Mouse (Mus musculus) liver, adult 2 months (tissue): ENCODE data around the gene Mtmr4.

ENCODE experiments used
- CTCF ChIP-seq: fragments of 200-500 bp; IDR thresholded peaks from 2 replicates; pipeline ENCODE4 v1.5.1; 2011; ENCODE audit warnings: low read depth, low read length, control low read depth
- POLR2A ChIP-seq: fragments of 200-500 bp; IDR thresholded peaks from 2 replicates; pipeline ENCODE4 v1.6.1; 2011; ENCODE audit warnings: low read length, control low read depth; ENCODE audit not compliant: insufficient read depth; ENCODE audit errors: extremely low read depth

DNA sequence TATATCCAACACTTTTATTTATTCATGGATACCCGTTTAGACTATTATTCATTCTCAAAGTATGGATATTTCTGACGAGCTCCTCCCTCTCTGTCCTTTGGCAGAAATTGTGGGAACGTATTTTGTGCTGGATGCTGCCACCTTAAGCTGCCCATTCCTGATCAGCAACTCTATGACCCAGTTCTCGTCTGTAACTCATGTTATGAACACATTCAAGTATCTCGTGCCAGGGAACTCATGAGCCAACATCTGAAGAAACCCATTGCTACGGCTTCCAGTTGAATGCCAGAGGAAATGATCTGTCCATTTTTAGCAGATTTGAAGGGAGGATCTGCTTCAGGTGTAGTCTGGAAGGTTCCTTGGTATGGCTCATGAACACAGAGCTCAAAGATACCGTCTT lies 22.0 kb downstream of the Mtmr4 start:
- TF ChIP-seq CTCF = no peak
- TF ChIP-seq POLR2A = no peak
